Mouse (Mus musculus) large intestine, adult 2 months (tissue): ENCODE measurements around the gene Gm6096. TPM values are rescaled to one million over a fixed set of nuclear protein-coding genes. Genes with fewer than 3 reads are reported as not detected.

ENCODE experiments used
- DNase-seq: peaks from one replicate; pipeline ENCODE4 v3.0.0-alpha.2; 2012; ENCODE audit warnings: low read depth, low spot score
- WGBS: fragments of 180-500 bp; shearing (Covaris S2); methylation state at CpG from one replicate; pipeline ENCODE4 v1.1.7; 2018; 5-methylcytosine and 5-hydroxymethylcytosine counted together
- polyA plus RNA-seq: library from polyadenylated mRNA; depleted of rRNA; stranded (reverse); fragments of >200 nt; gene quantifications from 2 replicates; pipeline ENCODE4 v1.2.3, GENCODE M21; 2012; rRNA removed

The Gm6096 gene
- polyA plus RNA-seq, 1 experiment, result not detected

DNA sequence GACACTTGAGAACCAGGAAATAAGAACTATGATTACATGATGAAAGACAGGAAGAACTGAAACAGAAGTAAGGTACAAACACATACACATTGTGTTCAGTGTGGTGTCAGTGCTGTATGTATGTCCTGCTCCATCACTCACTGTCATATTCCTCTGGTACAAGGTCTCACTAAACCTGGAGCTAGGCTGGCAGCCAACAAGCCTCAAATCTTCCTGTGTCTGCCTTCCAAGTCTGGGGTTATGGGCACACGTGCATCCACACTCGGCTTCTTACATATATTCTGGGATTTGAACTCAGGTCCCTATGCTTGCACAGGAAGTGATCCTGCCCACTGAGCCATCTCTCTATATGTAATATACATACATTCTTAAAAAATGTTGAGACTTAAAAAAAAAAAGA is 41.8 kb downstream of the Gm6096 start:
- WGBS, result 81% methylated on average over 2 of the region's 2 CpGs
- no peak for DNase-seq

DNA sequence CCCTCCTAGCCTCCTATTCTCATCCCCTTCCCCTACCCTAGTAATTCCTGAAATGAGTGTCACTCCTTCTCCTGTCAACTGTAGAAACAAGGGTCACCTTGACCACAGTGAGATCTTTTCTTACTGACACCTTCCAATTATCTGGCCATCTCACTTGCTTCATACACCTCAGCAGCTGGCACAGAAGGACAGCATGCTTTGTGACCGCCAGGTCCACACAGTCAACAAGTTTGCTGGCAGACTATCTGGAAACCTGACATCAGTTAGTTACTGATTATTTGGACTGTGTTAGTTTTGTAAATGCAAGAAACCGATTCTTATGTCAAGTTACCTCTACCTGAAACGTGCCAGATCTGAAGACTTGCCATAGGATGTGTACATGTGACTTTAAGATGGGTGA is 45.3 kb downstream of the Gm6096 start:
- no peak for DNase-seq
- WGBS, result 79% methylated on average over 3 of the region's 3 CpGs

DNA sequence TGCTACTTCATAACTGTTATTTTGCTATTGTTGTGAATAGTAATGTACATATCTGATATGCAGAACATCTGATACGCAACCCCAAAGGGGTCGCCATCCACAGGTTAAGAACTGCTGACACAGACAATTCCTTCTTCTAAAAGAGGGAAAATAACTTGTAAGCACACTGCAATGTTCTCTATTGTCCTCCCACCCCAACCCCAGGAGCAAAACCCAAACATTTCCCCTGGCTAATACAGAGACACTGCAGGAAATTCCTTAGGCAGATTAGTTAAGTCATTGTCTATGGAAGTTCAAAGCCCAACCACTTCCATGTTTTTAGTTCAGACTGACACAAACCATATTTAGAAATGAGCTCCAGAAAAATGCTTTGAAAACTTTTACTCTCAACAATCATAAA is 48.0 kb downstream of the Gm6096 start:
- DNase-seq, result no peak
- 93% methylated on average over 2 of the region's 2 CpGs for WGBS

Other genes with a start within 250 kb of the Gm6096 start
- gene Scgb2b27, start 237.1 kb upstream of the Gm6096 start, polyA plus RNA-seq, result not detected in 2 replicates
- not detected in 2 replicates for gene Scgb1b27, start 229.6 kb upstream of the Gm6096 start, polyA plus RNA-seq
- gene Scgb1b30, start 155.6 kb upstream of the Gm6096 start, polyA plus RNA-seq, result not detected in 2 replicates
- gene Wtip, start 117.8 kb upstream of the Gm6096 start, polyA plus RNA-seq, result 14.5 and 18.1 TPM in 2 replicates
- 29.6 and 38.2 TPM in 2 replicates for gene Uba2, start 81.4 kb upstream of the Gm6096 start, polyA plus RNA-seq
- 17.8 and 20.1 TPM in 2 replicates for gene Pdcd2l, start 54.4 kb upstream of the Gm6096 start, polyA plus RNA-seq
- 315 and 366 TPM in 2 replicates for gene Gpi1, start 20.7 kb upstream of the Gm6096 start, polyA plus RNA-seq
- 8.5 and 14.6 TPM in 2 replicates for gene 4931406P16Rik, start 62.5 kb downstream of the Gm6096 start, polyA plus RNA-seq
- 50.0 and 61.3 TPM in 2 replicates for gene Lsm14a, start 142.3 kb downstream of the Gm6096 start, polyA plus RNA-seq